Mouse (Mus musculus) intestine, embryonic 16.5 days (tissue): ENCODE data around the gene Mrpl37. TPM values are rescaled to one million over a fixed set of nuclear protein-coding genes. Genes with fewer than 3 reads are reported as not detected.

ENCODE experiments used
- ATAC-seq: fragments of 200-750 bp; cut with Nextera tagmentation; 2 replicates; pipeline ENCODE4 v1.8.0; 2017; ENCODE audit warnings: moderate TSS enrichment, moderate library complexity
- H3K27ac ChIP-seq: fragments of 300-500 bp; sonication (generic); 2 replicates; pipeline ENCODE4 v1.5.1; 2014; ENCODE audit warnings: mild to moderate bottlenecking, low read length
- H3K27me3 ChIP-seq: fragments of 300-500 bp; sonication (generic); replicated peaks from 2 replicates; pipeline ENCODE4 v1.6.1; 2014; ENCODE audit warnings: low read length, control low read depth, mixed read lengths; ENCODE audit not compliant: control insufficient read depth, insufficient read depth
- H3K36me3 ChIP-seq: fragments of 300-500 bp; sonication (generic); 2 replicates; pipeline ENCODE4 v1.6.1; 2014; ENCODE audit warnings: low read length, control low read depth; ENCODE audit not compliant: control insufficient read depth, insufficient read depth
- H3K4me1 ChIP-seq: fragments of 300-500 bp; sonication (generic); 2 replicates; pipeline ENCODE4 v1.6.1; 2014; ENCODE audit warnings: low read length, control low read depth, mixed read lengths; ENCODE audit not compliant: control insufficient read depth, insufficient read depth
- H3K4me2 ChIP-seq: fragments of 300-500 bp; sonication (generic); 2 replicates; pipeline ENCODE4 v1.6.1; 2014; ENCODE audit warnings: low read depth, low read length, control low read depth
- H3K4me3 ChIP-seq: fragments of 300-500 bp; sonication (generic); 2 replicates; pipeline ENCODE4 v1.5.1; 2014; ENCODE audit warnings: mild to moderate bottlenecking, low read length
- H3K9ac ChIP-seq: fragments of 300-500 bp; sonication (generic); 2 replicates; pipeline ENCODE4 v1.6.1; 2014; ENCODE audit warnings: low read depth, low read length
- H3K9me3 ChIP-seq: fragments of 300-500 bp; sonication (generic); 2 replicates; pipeline ENCODE4 v1.6.1; 2016; ENCODE audit warnings: low read length, control low read depth; ENCODE audit not compliant: control insufficient read depth
- WGBS: fragments of 180-500 bp; shearing (Covaris S2); extraction: QIAGEN DNeasy Blood & Tissue Kit; methylation state at CpG from one replicate; pipeline ENCODE4 v1.1.7; 2014; 5-methylcytosine and 5-hydroxymethylcytosine counted together
- polyA plus RNA-seq: library from polyadenylated mRNA; unstranded; fragments of >200 nt; fragmentation: Nextera tagmentation; extraction: Ambion mirVana; gene quantifications from 2 replicates; pipeline ENCODE4 v1.2.1, GENCODE M21; 2015

Mrpl37 gene
- polyA plus RNA-seq, 1 experiment from 2014 or later, result 117 TPM

DNA sequence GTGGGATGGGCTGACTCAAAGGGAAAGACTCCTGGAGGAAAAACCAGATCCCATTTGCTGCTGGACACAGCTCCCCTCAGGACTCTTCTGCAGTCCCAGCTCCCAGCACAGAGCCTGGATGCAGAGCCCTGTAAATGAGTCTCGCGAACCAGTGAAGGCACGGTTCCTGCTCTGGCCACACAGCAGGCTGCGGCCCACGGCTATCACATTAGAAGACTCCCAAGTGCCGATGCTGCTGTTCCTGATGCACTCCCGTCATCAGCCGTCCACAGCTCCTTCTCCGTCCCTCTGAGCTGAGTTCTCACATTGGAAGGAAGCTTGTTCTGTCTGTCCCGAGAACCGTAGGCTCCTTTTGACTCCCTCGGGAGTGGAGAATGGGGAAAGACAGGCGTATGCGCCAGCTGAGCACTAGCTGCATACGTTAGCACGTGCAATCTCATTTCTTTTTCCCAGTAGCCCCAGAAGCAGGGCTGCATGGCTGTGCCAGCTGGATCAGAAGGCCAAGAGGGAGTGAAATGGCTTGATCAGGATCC, 30.2 kb upstream of the Mrpl37 start, which contains the start of gene Cdcp2:
TSS of gene Cdcp2 (plus strand) at position 51 of the 533 bp plus-strand sequence.
- no peaks in the 10 kb centered on the region for H3K9me3 ChIP-seq
- H3K9ac ChIP-seq, result peak within 1 kb of the TSS; percentile 8; the same call in 1 of the 2 replicates
- H3K4me3 ChIP-seq, result no peak within 1 kb of the TSS
- no peak within 1 kb of the TSS for H3K27ac ChIP-seq
- H3K27me3 ChIP-seq, result no peaks in the 10 kb centered on the region
- peaks cover 6% of the 10 kb centered on the region; the same call in 1 of the 2 replicates for H3K4me1 ChIP-seq
- 69% methylated on average over 16 of the region's 16 CpGs for WGBS
- H3K4me2 ChIP-seq, result no peak within 1 kb of the TSS
- ATAC-seq, result no peak
- H3K36me3 ChIP-seq, result no peaks in the 10 kb centered on the region

DNA sequence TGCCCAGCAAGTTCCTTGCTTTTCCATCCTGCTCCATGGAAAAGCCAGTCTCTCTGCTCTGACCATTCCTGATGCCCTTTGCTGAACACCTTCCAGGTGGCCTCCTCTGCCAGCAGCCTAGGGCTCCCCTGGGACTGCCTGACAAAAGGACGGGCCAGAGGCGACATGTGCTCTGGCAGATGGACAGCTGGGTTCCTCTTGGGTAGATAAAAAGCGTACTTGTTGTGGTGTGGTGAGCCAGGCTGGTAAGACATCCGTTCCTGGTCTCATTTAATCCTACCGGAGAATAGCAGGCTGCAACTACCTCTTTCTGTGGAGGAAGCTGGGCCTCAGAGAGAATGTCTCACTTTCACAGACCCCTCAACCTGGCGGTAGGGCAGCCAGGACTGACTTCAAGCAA, 29.4 kb upstream of the Mrpl37 start:
- peaks cover 6% of the 10 kb centered on the region; the same call in 1 of the 2 replicates for H3K4me1 ChIP-seq
- H3K36me3 ChIP-seq, result no peaks in the 10 kb centered on the region
- no peak for ATAC-seq
- H3K4me2 ChIP-seq, result no peak overlapping the region
- H3K4me3 ChIP-seq, result no peak overlapping the region
- H3K27me3 ChIP-seq, result no peaks in the 10 kb centered on the region
- no peak overlapping the region for H3K27ac ChIP-seq
- no peak overlapping the region for H3K9ac ChIP-seq
- H3K9me3 ChIP-seq, result no peaks in the 10 kb centered on the region
- WGBS, result 69% methylated on average over 6 of the region's 6 CpGs

DNA sequence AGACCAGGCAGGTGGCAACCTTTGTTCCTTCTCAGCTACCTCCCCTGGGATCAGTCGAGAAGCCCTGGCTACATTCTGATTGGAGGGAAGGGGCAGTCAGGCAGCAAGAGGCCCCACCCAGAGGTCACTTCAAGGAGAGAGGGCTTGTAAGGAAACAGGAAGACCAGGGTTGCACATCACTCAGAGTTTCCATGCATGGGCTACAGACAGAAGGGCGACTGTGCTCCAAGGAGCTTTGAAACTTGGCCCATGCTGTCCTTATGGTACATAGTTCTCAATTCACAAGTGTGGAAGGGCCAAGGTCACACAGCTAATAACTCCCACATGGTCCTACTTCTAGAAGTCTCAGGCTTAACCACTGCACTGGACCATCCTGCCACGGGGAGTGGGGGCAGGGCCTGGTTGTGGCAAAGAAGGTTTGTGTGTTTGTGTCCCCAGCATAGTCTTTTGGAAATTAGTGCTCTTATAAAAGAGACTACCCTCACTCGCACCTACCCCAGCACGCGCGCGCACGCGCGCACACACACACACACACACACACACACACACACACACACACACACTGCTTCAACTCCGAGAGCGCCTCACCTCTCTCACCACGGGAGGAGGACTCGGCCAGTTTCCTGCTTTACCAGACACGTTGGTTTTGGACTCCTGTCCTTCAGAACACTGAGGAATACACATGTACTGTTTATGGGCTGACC, 28.0 kb upstream of the Mrpl37 start:
- ATAC-seq, result peak; percentile 58
- H3K4me3 ChIP-seq, result no peak overlapping the region
- no peak overlapping the region for H3K9ac ChIP-seq
- no peak overlapping the region for H3K4me2 ChIP-seq
- peaks cover 6% of the 10 kb centered on the region; the same call in 1 of the 2 replicates for H3K4me1 ChIP-seq
- no peaks in the 10 kb centered on the region for H3K36me3 ChIP-seq
- WGBS, result 75% methylated on average over 16 of the region's 16 CpGs
- H3K27ac ChIP-seq, result no peak overlapping the region
- H3K27me3 ChIP-seq, result no peaks in the 10 kb centered on the region
- no peaks in the 10 kb centered on the region for H3K9me3 ChIP-seq

DNA sequence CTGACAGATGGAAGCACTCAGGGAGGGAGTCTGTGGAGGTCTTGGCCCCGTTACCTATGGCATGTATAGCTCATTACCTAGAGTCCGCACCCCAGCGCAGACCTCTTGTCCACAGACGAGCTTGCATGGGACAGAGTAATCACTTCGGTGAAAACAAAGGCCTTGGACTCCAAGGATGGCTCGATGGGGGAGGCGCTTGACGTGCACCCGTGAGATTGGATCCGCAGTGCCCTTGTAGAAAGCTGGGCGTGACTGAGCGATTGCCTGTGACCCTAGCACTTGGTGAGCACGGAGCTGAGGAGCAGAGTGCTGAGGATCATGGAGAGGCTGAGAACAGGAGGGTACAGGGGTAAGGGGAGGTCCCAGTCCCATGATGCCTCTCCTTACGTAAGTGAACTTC, 25.0 kb upstream of the Mrpl37 start:
- H3K9me3 ChIP-seq, result no peaks in the 10 kb centered on the region
- H3K27me3 ChIP-seq, result no peaks in the 10 kb centered on the region
- no peak overlapping the region for H3K4me3 ChIP-seq
- ATAC-seq, result no peak
- peaks cover 6% of the 10 kb centered on the region; the same call in 1 of the 2 replicates for H3K4me1 ChIP-seq
- H3K4me2 ChIP-seq, result no peak overlapping the region
- H3K9ac ChIP-seq, result no peak overlapping the region
- H3K36me3 ChIP-seq, result no peaks in the 10 kb centered on the region
- no peak overlapping the region for H3K27ac ChIP-seq
- WGBS, result 82% methylated on average over 14 of the region's 14 CpGs

DNA sequence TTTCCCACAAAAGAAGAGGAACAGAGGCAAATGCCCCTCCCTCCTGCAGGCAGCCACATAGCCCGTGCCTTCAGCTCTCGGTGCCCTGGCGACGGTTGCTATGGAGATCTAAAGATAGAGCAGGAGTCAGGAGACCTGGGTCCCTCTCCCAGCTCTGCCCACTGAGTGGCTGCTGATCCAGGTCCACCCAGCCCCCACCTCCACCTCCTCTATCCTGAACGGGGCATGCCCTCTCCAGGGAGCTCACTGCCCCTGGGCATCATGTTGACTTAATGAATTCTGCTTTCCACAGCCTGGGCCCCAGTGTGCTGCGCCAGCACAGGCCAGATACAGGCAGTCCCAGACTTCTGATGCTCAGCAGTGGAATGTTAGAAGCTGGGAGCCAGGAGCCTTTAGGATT, 18.2 kb upstream of the Mrpl37 start:
- ATAC-seq, result peak; percentile 46; the same call in 1 of the 2 replicates
- Histone ChIP-seq H3K27me3 (no peaks in the 10 kb centered on the region), H3K9ac (no peak overlapping the region), H3K9me3 (no peaks in the 10 kb centered on the region), H3K4me3 (no peak overlapping the region), H3K4me2 (no peak overlapping the region), H3K36me3 (no peaks in the 10 kb centered on the region), H3K4me1 (no peaks in the 10 kb centered on the region), H3K27ac (no peak overlapping the region)
- WGBS, result 17% methylated on average over 6 of the region's 6 CpGs

DNA sequence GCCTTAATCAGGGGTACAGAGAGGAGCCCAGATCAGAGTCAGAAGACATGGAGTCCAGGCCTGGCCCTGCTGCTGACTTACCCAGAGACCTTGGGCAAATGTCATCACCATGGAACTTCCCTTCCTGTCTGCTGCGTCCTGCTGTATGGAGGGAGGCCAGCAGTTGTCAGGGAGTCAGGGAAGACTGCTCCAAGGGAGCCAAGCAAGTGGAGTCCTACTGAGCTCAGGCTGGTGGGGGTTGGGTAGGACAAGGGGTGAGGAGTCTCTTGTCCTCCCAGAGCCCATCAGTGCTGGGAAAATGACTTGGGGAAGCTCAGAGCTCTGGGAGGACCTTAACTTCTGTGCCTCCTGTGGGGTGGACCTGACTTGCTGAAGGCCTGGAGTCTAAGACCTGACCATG, 17.7 kb upstream of the Mrpl37 start:
- Histone ChIP-seq H3K27me3 (no peaks in the 10 kb centered on the region), H3K4me2 (no peak overlapping the region), H3K4me3 (no peak overlapping the region), H3K4me1 (no peaks in the 10 kb centered on the region), H3K27ac (no peak overlapping the region), H3K9ac (no peak overlapping the region), H3K36me3 (no peaks in the 10 kb centered on the region), H3K9me3 (no peaks in the 10 kb centered on the region)
- 26% methylated on average over 1 of the region's 1 CpGs for WGBS
- no peak for ATAC-seq

DNA sequence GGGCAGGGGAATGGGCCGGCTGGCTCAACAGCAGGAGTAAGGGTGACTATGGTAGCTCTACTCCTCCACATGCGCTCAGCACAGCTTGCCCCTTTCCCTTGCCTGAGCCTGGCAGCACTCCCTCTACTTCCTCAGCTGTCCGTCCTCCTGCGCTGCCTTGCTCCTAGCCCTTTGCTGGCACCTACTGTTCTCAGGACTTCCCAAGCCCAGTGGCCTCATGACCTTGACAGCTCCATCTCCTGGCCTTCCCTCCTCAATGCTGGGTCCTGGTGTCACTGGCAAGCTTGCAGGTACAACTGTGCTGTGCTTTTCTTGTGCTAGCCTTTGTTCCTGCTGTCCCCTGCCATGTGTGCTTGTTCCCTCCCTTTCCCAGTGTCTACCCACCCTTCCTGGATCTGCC, 16.5 kb upstream of the Mrpl37 start:
- Histone ChIP-seq H3K9me3 (no peaks in the 10 kb centered on the region), H3K4me1 (no peaks in the 10 kb centered on the region), H3K36me3 (no peaks in the 10 kb centered on the region), H3K27ac (no peak overlapping the region), H3K9ac (no peak overlapping the region), H3K27me3 (no peaks in the 10 kb centered on the region), H3K4me2 (no peak overlapping the region), H3K4me3 (no peak overlapping the region)
- no peak for ATAC-seq
- 90% methylated on average over 4 of the region's 4 CpGs for WGBS

DNA sequence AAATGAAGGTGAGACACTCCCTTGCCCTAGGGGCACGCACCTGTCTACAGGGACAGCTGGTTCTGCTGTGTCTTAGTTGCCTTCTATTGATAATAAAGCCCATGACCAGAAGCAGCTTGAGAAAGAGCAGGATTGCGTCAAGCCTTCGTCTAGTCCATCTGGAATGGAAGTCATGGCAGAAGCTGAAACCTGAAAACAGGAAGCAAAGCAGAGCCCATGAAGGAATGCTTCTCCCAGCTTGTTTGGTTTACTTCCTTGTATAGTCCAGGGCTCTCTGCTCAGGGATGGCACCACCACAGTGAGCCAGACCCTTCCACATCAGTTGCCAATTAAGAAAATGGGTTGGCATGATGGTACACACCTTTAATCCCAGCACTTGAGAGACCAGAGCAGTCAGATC, 15.5 kb upstream of the Mrpl37 start:
- no peak overlapping the region for H3K4me2 ChIP-seq
- H3K4me3 ChIP-seq, result no peak overlapping the region
- no peaks in the 10 kb centered on the region for H3K9me3 ChIP-seq
- no peak for ATAC-seq
- H3K27me3 ChIP-seq, result no peaks in the 10 kb centered on the region
- H3K36me3 ChIP-seq, result no peaks in the 10 kb centered on the region
- no peak overlapping the region for H3K9ac ChIP-seq
- no peaks in the 10 kb centered on the region for H3K4me1 ChIP-seq
- 87% methylated on average over 3 of the region's 3 CpGs for WGBS
- no peak overlapping the region for H3K27ac ChIP-seq

DNA sequence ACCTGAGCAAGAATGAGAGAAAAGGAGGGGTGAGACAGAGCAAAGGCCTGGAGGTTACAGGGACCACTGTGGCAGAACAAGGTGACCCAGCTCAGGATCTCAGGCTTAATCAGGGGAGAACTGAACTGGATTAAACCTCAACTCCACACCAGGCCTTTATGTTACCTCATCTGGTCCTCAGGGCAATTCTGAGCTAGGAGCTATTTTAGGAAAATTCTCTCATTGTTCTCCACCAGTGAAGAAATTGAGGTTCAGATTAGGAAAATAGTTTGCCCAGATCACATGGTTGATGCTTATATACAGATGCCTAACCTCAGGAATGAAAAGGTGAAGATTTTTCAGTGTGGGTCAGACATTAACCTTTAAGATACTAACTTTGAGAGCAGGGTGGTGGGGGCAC, 13.0 kb upstream of the Mrpl37 start:
- Histone ChIP-seq H3K4me3 (no peak overlapping the region), H3K27me3 (no peaks in the 10 kb centered on the region), H3K9me3 (no peaks in the 10 kb centered on the region), H3K4me2 (no peak overlapping the region), H3K9ac (no peak overlapping the region), H3K27ac (no peak overlapping the region), H3K36me3 (no peaks in the 10 kb centered on the region), H3K4me1 (no peaks in the 10 kb centered on the region)
- ATAC-seq, result no peak

DNA sequence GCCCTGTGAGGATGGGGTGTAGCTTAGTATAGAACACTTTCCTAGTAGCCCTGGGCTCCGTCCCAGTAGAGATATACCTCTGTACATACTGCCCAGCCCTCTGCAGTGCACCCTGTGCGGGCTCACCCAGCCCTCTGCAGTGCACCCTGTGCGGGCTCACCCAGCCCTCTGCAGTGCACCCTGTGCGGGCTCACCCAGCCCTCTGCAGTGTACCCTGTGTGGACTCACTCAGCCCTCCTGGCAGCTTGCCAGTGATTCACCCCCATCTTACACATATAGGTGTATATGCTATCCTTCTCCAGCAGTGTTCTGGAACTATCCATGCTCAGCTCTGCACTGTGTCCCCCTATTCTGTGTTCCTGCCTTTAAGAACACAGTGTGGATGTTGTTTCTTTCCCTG, 12.2 kb upstream of the Mrpl37 start:
- no peak overlapping the region for H3K9ac ChIP-seq
- no peak overlapping the region for H3K4me3 ChIP-seq
- no peak overlapping the region for H3K27ac ChIP-seq
- H3K4me1 ChIP-seq, result no peaks in the 10 kb centered on the region
- no peaks in the 10 kb centered on the region for H3K9me3 ChIP-seq
- 81% methylated on average over 4 of the region's 4 CpGs for WGBS
- no peak for ATAC-seq
- H3K36me3 ChIP-seq, result no peaks in the 10 kb centered on the region
- no peaks in the 10 kb centered on the region for H3K27me3 ChIP-seq
- no peak overlapping the region for H3K4me2 ChIP-seq
